Mouse (Mus musculus) intestine, embryonic 14.5 days (tissue): Measurements from ENCODE around the gene Pip5k1b. TPM values are rescaled to one million over a fixed set of nuclear protein-coding genes. Genes with fewer than 3 reads are reported as not detected.

Experiments used
- ATAC-seq: fragments of 200-750 bp; cut with Nextera tagmentation; replicated peaks from 2 replicates; pipeline ENCODE4 v1.8.0; 2017; ENCODE audit warnings: low read depth, moderate number of reproducible peaks, moderate TSS enrichment, moderate library complexity; ENCODE audit not compliant: low FRiP score, low TSS enrichment
- DNase-seq: peaks from one replicate; pipeline ENCODE4 v3.0.0-alpha.2; 2018; ENCODE audit warnings: low spot score
- H3K27ac ChIP-seq: fragments of 300-500 bp; sonication (generic); 2 replicates; pipeline ENCODE4 v1.5.1; 2014; ENCODE audit warnings: low read depth, mild to moderate bottlenecking, control low read depth
- H3K27me3 ChIP-seq: fragments of 300-500 bp; sonication (generic); replicated peaks from 2 replicates; pipeline ENCODE4 v1.6.1; 2014; ENCODE audit warnings: low read length, control low read depth; ENCODE audit not compliant: control insufficient read depth, insufficient read depth
- H3K36me3 ChIP-seq: fragments of 300-500 bp; sonication (generic); 2 replicates; pipeline ENCODE4 v1.6.1; 2014; ENCODE audit warnings: low read length, control low read depth; ENCODE audit not compliant: control insufficient read depth, insufficient read depth
- H3K4me1 ChIP-seq: fragments of 300-500 bp; sonication (generic); replicated peaks from 2 replicates; pipeline ENCODE4 v1.6.1; 2014; ENCODE audit warnings: low read length, control low read depth, mixed read lengths; ENCODE audit not compliant: control insufficient read depth, insufficient read depth
- H3K4me2 ChIP-seq: fragments of 300-500 bp; sonication (generic); 2 replicates; pipeline ENCODE4 v1.6.1; 2014; ENCODE audit warnings: low read length
- H3K4me3 ChIP-seq: fragments of 300-500 bp; sonication (generic); 2 replicates; pipeline ENCODE4 v1.5.1; 2014; ENCODE audit warnings: low read depth, low read length, control low read depth, mixed read lengths
- H3K9ac ChIP-seq: fragments of 300-500 bp; sonication (generic); 2 replicates; pipeline ENCODE4 v1.6.1; 2014; ENCODE audit warnings: mild to moderate bottlenecking, low read length
- H3K9me3 ChIP-seq: fragments of 300-500 bp; sonication (generic); 2 replicates; pipeline ENCODE4 v1.6.1; 2016; ENCODE audit warnings: low read length, control low read depth; ENCODE audit not compliant: control insufficient read depth
- WGBS: fragments of 180-500 bp; shearing (Covaris S2); extraction: QIAGEN DNeasy Blood & Tissue Kit; methylation state at CpG from one replicate; pipeline ENCODE4 v1.1.7; 2014; 5-methylcytosine and 5-hydroxymethylcytosine counted together
- polyA plus RNA-seq: library from polyadenylated mRNA; unstranded; fragments of >200 nt; fragmentation: Nextera tagmentation; extraction: Ambion mirVana; gene quantifications from 2 replicates; pipeline ENCODE4 v1.2.1, GENCODE M21; 2014

Pip5k1b gene
- polyA plus RNA-seq, 1 experiment from 2014 or later, result 12.4 TPM

GRCm38 (mm10) chr19:24550778-24551177, 4.9 kb downstream of the Pip5k1b start:
- 81% methylated on average over 7 of the region's 7 CpGs for WGBS
- H3K27ac ChIP-seq, result no peak overlapping the region
- H3K36me3 ChIP-seq, result no peaks in the 10 kb centered on the region
- no peak overlapping the region for H3K4me3 ChIP-seq
- no peak overlapping the region for H3K9ac ChIP-seq
- H3K4me2 ChIP-seq, result no peak overlapping the region
- H3K4me1 ChIP-seq, result no peaks in the 10 kb centered on the region
- H3K9me3 ChIP-seq, result peaks cover 6% of the 10 kb centered on the region
- peaks cover 8% of the 10 kb centered on the region; the same call in 1 of the 2 replicates for H3K27me3 ChIP-seq
- DNase-seq, result no peak
- no peak for ATAC-seq

- WGBS, result 88% methylated on average over 2 of the region's 2 CpGs
- Histone ChIP-seq H3K9ac (no peak overlapping the region), H3K4me2 (no peak overlapping the region), H3K4me3 (no peak overlapping the region), H3K4me1 (no peaks in the 10 kb centered on the region), H3K27ac (no peak overlapping the region), H3K9me3 (peaks cover 6% of the 10 kb centered on the region), H3K36me3 (no peaks in the 10 kb centered on the region), H3K27me3 (0 out of 2 replicates have a peak, but pooled peaks cover 3% of the 10 kb centered on the region)
- DNase-seq, result no peak
- no peak for ATAC-seq
These were observed 5.7 kb downstream of the Pip5k1b start for GRCm38 (mm10) chr19:24550016-24550415.

GRCm38 (mm10) chr19:24548337-24548736, 7.3 kb downstream of the Pip5k1b start:
- ATAC-seq (no peak), DNase-seq (no peak)
- H3K4me2 ChIP-seq, result no peak overlapping the region
- WGBS, result 94% methylated on average over 9 of the region's 9 CpGs
- H3K4me1 ChIP-seq, result no peaks in the 10 kb centered on the region
- no peaks in the 10 kb centered on the region for H3K36me3 ChIP-seq
- H3K9me3 ChIP-seq, result peaks cover 6% of the 10 kb centered on the region
- H3K27ac ChIP-seq, result no peak overlapping the region
- no peaks in the 10 kb centered on the region for H3K27me3 ChIP-seq
- no peak overlapping the region for H3K4me3 ChIP-seq
- no peak overlapping the region for H3K9ac ChIP-seq

GRCm38 (mm10) chr19:24546153-24546552, 9.5 kb downstream of the Pip5k1b start:
- Histone ChIP-seq H3K9me3 (peaks cover 6% of the 10 kb centered on the region), H3K36me3 (no peaks in the 10 kb centered on the region), H3K4me2 (no peak overlapping the region), H3K27ac (no peak overlapping the region), H3K4me3 (no peak overlapping the region), H3K4me1 (no peaks in the 10 kb centered on the region), H3K9ac (no peak overlapping the region), H3K27me3 (no peaks in the 10 kb centered on the region)
- ATAC-seq (no peak), DNase-seq (no peak)
- whole genome bisulfite sequencing, result 85% methylated on average over 10 of the region's 10 CpGs

GRCm38 (mm10) chr19:24543386-24544350, 12.0 kb downstream of the Pip5k1b start:
- Histone ChIP-seq H3K9me3 (peaks cover 6% of the 10 kb centered on the region), H3K4me2 (no peak overlapping the region), H3K27ac (no peak overlapping the region), H3K4me1 (no peaks in the 10 kb centered on the region), H3K9ac (no peak overlapping the region), H3K27me3 (no peaks in the 10 kb centered on the region), H3K4me3 (no peak overlapping the region), H3K36me3 (no peaks in the 10 kb centered on the region)
- ATAC-seq (no peak), DNase-seq (no peak)
- WGBS, result 87% methylated on average over 14 of the region's 14 CpGs

- Histone ChIP-seq H3K27me3 (no peaks in the 10 kb centered on the region), H3K36me3 (no peaks in the 10 kb centered on the region), H3K4me1 (no peaks in the 10 kb centered on the region), H3K4me2 (no peak overlapping the region), H3K9me3 (no peaks in the 10 kb centered on the region), H3K9ac (no peak overlapping the region), H3K4me3 (no peak overlapping the region), H3K27ac (no peak overlapping the region)
- WGBS, result 93% methylated on average over 7 of the region's 7 CpGs
- DNase-seq (no peak), ATAC-seq (no peak)
These were observed 13.4 kb downstream of the Pip5k1b start for GRCm38 (mm10) chr19:24542293-24542675.

GRCm38 (mm10) chr19:24541669-24542292, 13.9 kb downstream of the Pip5k1b start:
- Histone ChIP-seq H3K4me3 (no peak overlapping the region), H3K4me1 (no peaks in the 10 kb centered on the region), H3K9ac (no peak overlapping the region), H3K27ac (no peak overlapping the region), H3K4me2 (no peak overlapping the region), H3K27me3 (no peaks in the 10 kb centered on the region), H3K9me3 (no peaks in the 10 kb centered on the region), H3K36me3 (no peaks in the 10 kb centered on the region)
- no peak for ATAC-seq
- DNase-seq, result no peak
- WGBS, result 91% methylated on average over 17 of the region's 17 CpGs

- Histone ChIP-seq H3K9ac (no peak overlapping the region), H3K4me1 (no peaks in the 10 kb centered on the region)
These were observed 14.6 kb downstream of the Pip5k1b start for GRCm38 (mm10) chr19:24540952-24541668.

More at GRCm38 (mm10) chr19:24540952-24541668, 14.6 kb downstream of the Pip5k1b start:
- DNase-seq (no peak), ATAC-seq (no peak)
- Histone ChIP-seq H3K4me2 (no peak overlapping the region), H3K36me3 (no peaks in the 10 kb centered on the region), H3K27me3 (no peaks in the 10 kb centered on the region), H3K9me3 (no peaks in the 10 kb centered on the region), H3K4me3 (no peak overlapping the region), H3K27ac (no peak overlapping the region)
- WGBS, result 89% methylated on average over 10 of the region's 10 CpGs
